Comparison of ENCODE assay signal across 25 mouse cellular contexts in the genomic region with DNA sequence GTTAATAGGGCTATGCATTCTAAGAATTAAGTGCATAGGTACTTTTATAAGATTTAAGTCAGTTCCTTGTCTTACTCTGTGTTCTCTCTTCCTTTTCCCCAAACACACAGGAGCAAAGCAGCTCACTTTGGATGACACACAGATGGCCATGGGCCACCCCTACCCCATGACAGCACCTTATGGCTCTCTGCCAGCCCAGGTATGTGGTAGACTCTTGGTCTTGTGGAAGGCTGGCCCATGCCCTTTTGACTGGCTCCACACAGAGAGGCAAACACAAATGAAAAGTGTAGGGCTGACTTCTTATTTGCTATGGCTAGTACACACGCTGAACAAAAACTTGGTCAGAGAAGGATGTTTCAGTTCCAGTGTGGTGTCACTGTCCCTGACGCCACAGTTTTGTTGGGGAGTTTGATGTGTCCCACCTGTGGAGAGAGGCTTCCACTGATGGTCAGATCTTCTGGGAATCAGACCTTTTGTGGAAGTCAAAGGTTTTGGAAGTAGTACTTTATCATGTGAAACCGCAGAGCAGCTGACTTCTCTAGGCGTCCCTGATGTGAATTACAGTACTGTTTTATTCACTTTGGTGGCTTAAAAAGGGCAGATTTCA. TPM values are rescaled to one million over a fixed set of nuclear protein-coding genes. Genes with fewer than 3 reads are reported as not detected.
"Had no signal": no experiment of that assay in that cellular context is flagged by ENCODE, and none has a peak within 500 bp of the region (broad histone marks: within the 10 kb centered on the region; RNA-seq: fewer than 3 reads in every experiment).

No protein-coding gene starts in this region.

- ATAC-seq: hindbrain, postnatal 0 days; inflammation-experienced regulatory T-cells, adult 6 months; intestine, embryonic 15.5 days; intestine, postnatal 0 days; liver, embryonic 12.5 days had no signal

- DNase-seq: gastrocnemius, postnatal 14 days; gastrocnemius, postnatal 36 days; heart, adult 18-20 months; heart, postnatal 14 days; heart, postnatal 36 days; kidney, adult 18-20 months; kidney, adult 8-10 months; kidney, postnatal 10 days; kidney, postnatal 25 days; kidney, postnatal 4 days; layer of hippocampus, adult 9-11 months; layer of hippocampus, postnatal 36 days; left cerebral cortex, postnatal 4 days had no signal

- H3K36me3 ChIP-seq: heart, embryonic 10.5 days; heart, embryonic 13.5 days; heart, embryonic 15.5 days; hindbrain, embryonic 13.5 days; hindbrain, embryonic 15.5 days; intestine, embryonic 15.5 days; limb, embryonic 13.5 days; limb, embryonic 15.5 days; liver, embryonic 12.5 days had no signal

- H3K4me3 ChIP-seq: heart, embryonic 10.5 days; heart, embryonic 13.5 days; heart, embryonic 15.5 days; hindbrain, embryonic 13.5 days; hindbrain, embryonic 15.5 days; intestine, embryonic 15.5 days; limb, embryonic 13.5 days; limb, embryonic 15.5 days; liver, embryonic 12.5 days had no signal

- H3K4me2 ChIP-seq: heart, embryonic 13.5 days; heart, embryonic 15.5 days; hindbrain, embryonic 13.5 days; hindbrain, embryonic 15.5 days; intestine, embryonic 15.5 days; limb, embryonic 13.5 days; limb, embryonic 15.5 days; liver, embryonic 12.5 days had no signal

- H3K9ac ChIP-seq: heart, embryonic 13.5 days; heart, embryonic 15.5 days; hindbrain, embryonic 13.5 days; hindbrain, embryonic 15.5 days; intestine, embryonic 15.5 days; limb, embryonic 13.5 days; limb, embryonic 15.5 days; liver, embryonic 12.5 days had no signal

- H3K9me3 ChIP-seq: heart, embryonic 10.5 days; heart, embryonic 13.5 days; heart, embryonic 15.5 days; hindbrain, embryonic 13.5 days; hindbrain, embryonic 15.5 days; intestine, embryonic 15.5 days; limb, embryonic 13.5 days; limb, embryonic 15.5 days; liver, embryonic 12.5 days had no signal

- H3K27ac ChIP-seq: heart, embryonic 10.5 days; heart, embryonic 13.5 days; heart, embryonic 15.5 days; hindbrain, embryonic 13.5 days; hindbrain, embryonic 15.5 days; hindbrain, postnatal 0 days; intestine, embryonic 15.5 days; limb, embryonic 13.5 days; limb, embryonic 15.5 days; liver, embryonic 12.5 days had no signal

RNA-seq across cellular contexts. Expression of gene Irf4, which starts 3.7 kb away (rescaled TPM):
- total RNA-seq: hindbrain, postnatal 0 days had no signal
- polyA plus RNA-seq: liver, embryonic 12.5 days had no signal
